Mouse (Mus musculus): Measurements from ENCODE around the gene Nhp2.
"Not testable (repeated sequence)": the region's sequence is repeated elsewhere in the genome, so short reads cannot be mapped to it uniquely, and the experiment has no call there.

The Nhp2 gene

GRCm38 (mm10) chr11:51650691-51651515 lies 31.4 kb downstream of the Nhp2 start, which contains the start of the genes N4bp3 and D930048N14Rik:
TSS of gene N4bp3 (minus strand) at chr11:51650842.
TSS of gene D930048N14Rik (plus strand) at chr11:51650954.
- peaks cover 2% of the 10 kb centered on the region; the same call in 1 of the 2 replicates for H3K36me3 ChIP-seq (ENCODE audit: control insufficient read depth, insufficient read depth, low read length, poor library complexity, severe bottlenecking)
- peak; percentile 72 for DNase-seq (ENCODE audit: low read depth, low spot score)

DNA sequence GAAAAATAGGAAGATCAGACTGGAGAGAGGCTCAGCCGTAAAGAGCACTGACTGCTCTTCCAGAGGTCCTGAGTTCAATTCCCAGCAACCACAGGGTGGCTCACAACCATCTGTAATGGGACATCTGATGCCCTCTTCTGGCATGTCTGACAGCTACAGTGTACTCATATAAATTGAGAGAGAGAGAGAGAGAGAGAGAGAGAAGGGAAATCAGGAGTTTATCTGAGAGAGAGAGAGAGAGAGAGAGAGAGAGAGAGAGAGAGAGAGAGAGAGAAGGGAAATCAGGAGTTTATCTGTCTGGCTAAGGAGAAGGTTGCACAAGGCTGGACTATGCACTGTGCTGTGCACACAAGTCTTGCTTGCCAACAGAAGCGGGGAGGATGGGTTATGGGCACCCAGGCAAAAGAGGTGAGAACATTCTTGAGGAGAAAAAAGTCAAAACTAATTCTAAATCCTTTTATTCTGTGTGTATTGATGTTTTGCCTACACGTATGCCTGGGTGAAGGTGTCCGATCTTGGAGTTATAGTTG lies 33.4 kb downstream of the Nhp2 start:
- Histone ChIP-seq H3K36me3 (ENCODE audit: control insufficient read depth, insufficient read depth, low read length, poor library complexity, severe bottlenecking) (peaks cover 2% of the 10 kb centered on the region; the same call in 1 of the 2 replicates), H3K27me3 (ENCODE audit: control insufficient read depth, insufficient read depth, low read length, poor library complexity, severe bottlenecking) (no peaks in the 10 kb centered on the region)
- DNase-seq (ENCODE audit: low read depth, low spot score): no peak

More at GRCm38 (mm10) chr11:51650691-51651515, 31.4 kb downstream of the Nhp2 start, which contains the start of the genes N4bp3 and D930048N14Rik:
- H3K27me3 ChIP-seq (ENCODE audit: control insufficient read depth, insufficient read depth, low read length, poor library complexity, severe bottlenecking): no peaks in the 10 kb centered on the region

DNA sequence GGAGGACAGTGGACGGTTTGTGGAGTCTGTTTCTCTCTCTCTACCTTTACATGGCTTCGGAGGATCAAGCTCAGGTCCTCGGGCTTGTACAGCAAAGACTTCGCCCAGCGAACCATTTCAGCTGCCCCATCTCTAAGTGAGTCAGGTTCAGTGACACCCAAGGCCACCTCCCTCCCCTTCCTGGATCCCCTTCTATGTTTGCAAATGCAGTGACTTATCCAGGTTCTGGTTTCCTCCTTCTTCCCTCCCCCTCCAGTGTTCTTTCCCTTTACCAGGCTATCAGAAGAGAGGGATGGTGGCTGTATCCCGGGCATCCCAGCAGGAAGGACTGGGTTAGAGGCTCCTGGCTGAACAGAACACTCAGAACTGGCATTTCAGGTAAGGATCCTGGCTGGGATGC lies 34.2 kb downstream of the Nhp2 start:
- H3K27me3 ChIP-seq (ENCODE audit: control insufficient read depth, insufficient read depth, low read length, poor library complexity, severe bottlenecking): no peaks in the 10 kb centered on the region
- no peak for DNase-seq (ENCODE audit: low read depth, low spot score)
- peaks cover 2% of the 10 kb centered on the region; the same call in 1 of the 2 replicates for H3K36me3 ChIP-seq (ENCODE audit: control insufficient read depth, insufficient read depth, low read length, poor library complexity, severe bottlenecking)

GRCm38 (mm10) chr11:51654891-51655290 lies 35.4 kb downstream of the Nhp2 start:
- no peaks in the 10 kb centered on the region for H3K27me3 ChIP-seq (ENCODE audit: control insufficient read depth, insufficient read depth, low read length, poor library complexity, severe bottlenecking)
- H3K36me3 ChIP-seq (ENCODE audit: control insufficient read depth, insufficient read depth, low read length, poor library complexity, severe bottlenecking): peaks cover 2% of the 10 kb centered on the region; the same call in 1 of the 2 replicates
- DNase-seq (ENCODE audit: low read depth, low spot score): no peak

DNA sequence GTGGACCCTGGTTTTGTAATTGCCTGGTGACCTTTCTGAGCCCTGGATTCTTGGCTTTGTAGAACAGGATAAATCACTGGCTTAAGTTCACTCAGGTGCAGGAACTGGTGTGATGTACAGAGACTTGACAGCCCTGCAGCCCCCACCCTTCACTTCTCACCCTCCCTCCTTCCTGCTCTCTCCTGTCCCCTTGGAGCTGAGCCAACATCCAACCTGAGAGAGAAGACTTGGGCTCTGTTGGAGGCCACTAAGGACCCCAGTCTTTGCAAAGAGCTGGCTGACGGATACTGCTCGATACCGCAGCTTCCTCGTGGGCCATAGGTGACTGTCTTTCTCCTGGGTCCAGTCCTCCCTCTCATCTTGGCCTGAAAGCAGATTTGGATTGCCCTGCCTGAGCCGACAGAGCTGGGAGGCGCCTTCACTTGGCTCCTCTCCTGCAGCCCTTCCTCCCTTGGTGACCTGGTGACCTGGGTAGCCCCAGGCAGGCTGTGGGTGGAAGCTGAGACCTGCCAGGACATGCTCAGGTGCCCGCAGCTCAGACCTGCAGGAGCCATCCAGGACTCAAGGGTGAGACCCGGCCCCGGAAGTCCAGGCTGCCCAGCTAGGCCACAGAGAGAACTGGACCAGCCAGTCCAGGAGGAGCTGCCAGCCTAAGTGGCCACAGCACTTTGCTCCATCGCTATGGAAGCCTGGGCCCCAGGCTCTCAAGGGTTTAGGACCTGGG lies 37.4 kb downstream of the Nhp2 start:
- Histone ChIP-seq H3K36me3 (ENCODE audit: control insufficient read depth, insufficient read depth, low read length, poor library complexity, severe bottlenecking) (peaks cover 2% of the 10 kb centered on the region; the same call in 1 of the 2 replicates), H3K27me3 (ENCODE audit: control insufficient read depth, insufficient read depth, low read length, poor library complexity, severe bottlenecking) (no peaks in the 10 kb centered on the region)
- no peak for DNase-seq (ENCODE audit: low read depth, low spot score)

DNA sequence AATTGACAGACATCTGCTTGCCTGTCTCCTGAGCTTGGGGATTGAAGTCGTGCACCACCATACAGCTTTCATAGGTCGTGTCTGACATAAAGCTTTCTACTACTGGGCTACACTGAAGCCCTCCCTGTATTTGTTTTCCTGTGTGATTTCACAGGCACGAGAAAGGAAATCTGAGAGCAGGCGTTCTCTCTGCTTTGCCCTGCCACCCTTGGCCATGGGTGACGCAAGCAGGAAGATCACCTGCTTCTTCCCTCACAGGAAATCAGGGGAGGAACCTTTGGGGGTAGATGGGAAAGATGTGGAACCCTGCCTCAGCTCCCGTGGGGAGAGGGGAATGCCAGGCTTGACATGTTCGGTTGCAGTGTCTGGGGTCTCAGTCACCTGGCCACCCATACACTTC lies 38.8 kb downstream of the Nhp2 start:
- Histone ChIP-seq H3K36me3 (ENCODE audit: control insufficient read depth, insufficient read depth, low read length, poor library complexity, severe bottlenecking) (peaks cover 2% of the 10 kb centered on the region; the same call in 1 of the 2 replicates), H3K27me3 (ENCODE audit: control insufficient read depth, insufficient read depth, low read length, poor library complexity, severe bottlenecking) (no peaks in the 10 kb centered on the region)
- DNase-seq (ENCODE audit: low read depth, low spot score): no peak

GRCm38 (mm10) chr11:51658705-51659104 lies 39.2 kb downstream of the Nhp2 start:
- DNase-seq (ENCODE audit: low read depth, low spot score): no peak
- no peaks in the 10 kb centered on the region for H3K27me3 ChIP-seq (ENCODE audit: control insufficient read depth, insufficient read depth, low read length, poor library complexity, severe bottlenecking)
- H3K36me3 ChIP-seq (ENCODE audit: control insufficient read depth, insufficient read depth, low read length, poor library complexity, severe bottlenecking): peaks cover 2% of the 10 kb centered on the region; the same call in 1 of the 2 replicates

DNA sequence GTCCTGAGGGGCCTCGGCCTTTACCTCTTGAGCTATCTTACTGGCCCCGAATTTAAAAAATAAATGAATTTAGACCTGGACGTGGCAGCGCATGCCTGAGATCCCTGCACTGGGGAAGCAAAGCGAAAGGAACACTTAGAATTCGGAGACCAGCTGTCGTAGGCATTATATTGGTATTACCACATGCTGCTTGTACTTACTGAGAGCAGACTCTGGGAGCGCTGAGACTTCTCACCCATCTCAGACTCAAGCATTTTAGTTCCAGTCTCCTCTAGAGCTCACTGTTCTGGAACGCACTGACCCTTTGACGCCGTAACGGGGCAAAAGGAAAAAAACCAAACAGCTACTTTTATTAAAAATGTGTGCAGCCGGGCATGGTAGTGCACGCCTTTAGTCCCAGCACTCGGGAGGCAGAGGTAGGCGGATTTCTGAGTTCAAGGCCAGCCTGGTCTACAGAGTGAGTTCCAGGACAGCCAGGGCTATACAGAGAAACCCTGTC lies 42.4 kb downstream of the Nhp2 start:
- Histone ChIP-seq H3K36me3 (ENCODE audit: control insufficient read depth, insufficient read depth, low read length, poor library complexity, severe bottlenecking) (no peaks in the 10 kb centered on the region), H3K27me3 (ENCODE audit: control insufficient read depth, insufficient read depth, low read length, poor library complexity, severe bottlenecking) (no peaks in the 10 kb centered on the region)
- DNase-seq (ENCODE audit: low read depth, low spot score): no peak

DNA sequence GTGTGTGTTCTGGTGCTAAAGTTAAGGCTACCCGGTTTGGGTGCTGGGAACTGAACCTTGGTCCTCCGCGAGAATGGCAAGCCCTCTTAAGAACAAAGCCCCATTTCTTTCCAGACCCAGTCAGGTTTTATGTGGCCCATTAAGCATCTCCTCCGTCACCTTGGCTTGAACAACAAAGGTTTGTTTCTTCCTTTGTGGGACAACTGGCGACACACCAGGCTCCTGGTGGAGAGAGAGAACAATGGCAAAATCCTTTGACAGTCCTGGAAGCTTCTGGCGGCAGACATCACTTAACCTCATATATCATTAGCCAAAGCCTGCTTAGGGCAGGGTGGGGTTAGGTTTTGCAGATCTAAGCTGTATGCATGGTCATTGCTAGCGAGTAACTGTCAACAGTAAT lies 43.1 kb downstream of the Nhp2 start:
- H3K27me3 ChIP-seq (ENCODE audit: control insufficient read depth, insufficient read depth, low read length, poor library complexity, severe bottlenecking): no peaks in the 10 kb centered on the region
- no peaks in the 10 kb centered on the region for H3K36me3 ChIP-seq (ENCODE audit: control insufficient read depth, insufficient read depth, low read length, poor library complexity, severe bottlenecking)
- no peak for DNase-seq (ENCODE audit: low read depth, low spot score)

GRCm38 (mm10) chr11:51664747-51665146 lies 45.2 kb downstream of the Nhp2 start:
- H3K36me3 ChIP-seq (ENCODE audit: control insufficient read depth, insufficient read depth, low read length, poor library complexity, severe bottlenecking); DNase-seq (ENCODE audit: low read depth, low spot score); H3K27me3 ChIP-seq (ENCODE audit: control insufficient read depth, insufficient read depth, low read length, poor library complexity, severe bottlenecking): not testable (repeated sequence)

DNA sequence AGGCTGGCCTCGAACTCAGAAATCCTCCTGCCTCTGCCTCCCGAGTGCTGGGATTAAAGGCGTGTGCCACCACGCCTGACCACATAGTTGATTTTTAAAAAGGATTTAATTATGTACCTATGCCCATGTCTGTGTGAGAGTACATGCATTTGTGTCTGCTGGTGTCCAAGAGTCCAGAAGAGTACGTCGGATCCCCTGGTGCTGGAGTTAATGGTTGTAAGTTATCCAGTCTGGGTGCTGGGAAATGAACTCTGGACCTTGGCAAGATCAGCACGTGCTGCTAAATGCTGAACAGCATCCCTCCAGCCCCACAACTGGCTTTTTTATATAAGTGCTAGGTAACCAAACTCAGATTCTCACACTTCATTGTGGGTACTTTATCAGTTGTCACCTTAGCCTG lies 51.3 kb downstream of the Nhp2 start:
- Histone ChIP-seq H3K36me3 (ENCODE audit: control insufficient read depth, insufficient read depth, low read length, poor library complexity, severe bottlenecking) (no peaks in the 10 kb centered on the region), H3K27me3 (ENCODE audit: control insufficient read depth, insufficient read depth, low read length, poor library complexity, severe bottlenecking) (no peaks in the 10 kb centered on the region)
- no peak for DNase-seq (ENCODE audit: low read depth, low spot score)

DNA sequence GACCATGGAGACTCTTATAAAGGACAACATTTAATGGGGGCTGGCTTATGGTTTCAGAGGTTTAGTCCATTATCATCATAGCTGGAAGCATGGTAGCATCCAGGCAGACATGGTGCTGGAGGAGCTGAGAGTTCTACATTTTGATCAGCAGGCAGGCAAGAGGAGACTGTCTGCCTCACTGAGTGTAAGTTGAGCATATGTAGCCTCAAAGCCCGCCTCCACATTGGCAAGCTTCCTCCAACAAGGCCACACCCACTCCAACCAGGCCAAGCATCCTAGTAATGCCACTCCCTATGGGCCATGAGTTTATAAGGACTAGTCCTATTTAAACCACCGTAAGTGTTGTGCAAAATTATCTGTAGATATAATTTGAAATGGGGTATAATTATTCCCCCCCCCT lies 51.8 kb downstream of the Nhp2 start:
- no peak for DNase-seq (ENCODE audit: low read depth, low spot score)
- no peaks in the 10 kb centered on the region for H3K36me3 ChIP-seq (ENCODE audit: control insufficient read depth, insufficient read depth, low read length, poor library complexity, severe bottlenecking)
- H3K27me3 ChIP-seq (ENCODE audit: control insufficient read depth, insufficient read depth, low read length, poor library complexity, severe bottlenecking): no peaks in the 10 kb centered on the region

GRCm38 (mm10) chr11:51673291-51673690 lies 53.8 kb downstream of the Nhp2 start:
- Histone ChIP-seq H3K27me3 (ENCODE audit: control insufficient read depth, insufficient read depth, low read length, poor library complexity, severe bottlenecking) (no peaks in the 10 kb centered on the region), H3K36me3 (ENCODE audit: control insufficient read depth, insufficient read depth, low read length, poor library complexity, severe bottlenecking) (no peaks in the 10 kb centered on the region)
- DNase-seq (ENCODE audit: low read depth, low spot score): no peak

All from splenic B cell, adult 2 months (primary cell).